Mouse (Mus musculus): Measurements from ENCODE around the gene Nat8f1.
"Not testable (repeated sequence)": the region's sequence is repeated elsewhere in the genome, so short reads cannot be mapped to it uniquely, and the experiment has no call there.

Gene Nat8f1

DNA sequence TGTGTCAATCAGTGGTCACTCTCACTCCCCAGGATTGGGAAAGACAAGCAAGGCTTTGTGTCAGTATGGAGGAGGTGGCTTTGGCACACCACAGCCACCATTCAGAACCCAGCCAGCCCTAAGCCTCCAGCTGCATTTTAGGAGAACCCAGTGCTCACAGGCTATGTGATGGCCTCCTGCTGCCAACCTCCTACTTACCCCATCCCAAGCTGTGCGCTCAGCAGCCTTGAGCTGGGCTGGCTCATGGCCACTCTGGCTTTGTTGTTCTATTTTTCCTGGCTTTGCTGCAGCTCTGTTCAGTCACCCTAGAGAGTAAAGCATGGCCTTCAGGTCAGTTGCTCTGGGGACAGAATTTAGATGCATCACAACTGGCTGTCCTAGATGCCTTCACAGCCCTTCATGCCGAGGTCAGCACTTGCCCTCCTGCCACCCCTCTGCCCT is 8.6 kb downstream of the Nat8f1 start:
- peak in 1 of 2 experiments; percentile 41 for DNase-seq

DNA sequence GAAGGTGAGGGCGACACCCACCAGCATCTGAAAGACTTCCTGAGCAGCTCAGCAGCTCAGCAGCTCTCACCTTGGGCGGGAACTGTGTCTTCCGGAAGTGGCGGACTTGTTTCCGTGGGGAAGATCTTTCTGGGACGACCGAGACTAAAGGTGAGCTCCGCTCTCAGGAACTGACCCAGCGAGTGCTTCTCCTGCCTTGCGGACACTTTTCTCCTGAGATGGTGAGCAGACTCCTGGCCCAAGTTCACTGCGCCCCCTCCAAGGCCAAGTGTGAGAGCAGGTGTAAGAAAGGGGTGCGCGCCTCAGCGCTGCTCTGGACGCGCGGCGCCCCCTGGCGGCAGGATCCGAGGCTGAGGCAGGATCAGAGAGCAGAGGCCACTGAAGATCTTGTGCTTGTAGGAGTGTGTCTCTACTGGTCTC is 10.8 kb downstream of the Nat8f1 start, which contains the start of gene Nat8f4:
Gene Nat8f4 (minus strand): TSS at position 243 of the 420 bp plus-strand sequence.
- peak; percentile 80 to 89 for DNase-seq

DNA sequence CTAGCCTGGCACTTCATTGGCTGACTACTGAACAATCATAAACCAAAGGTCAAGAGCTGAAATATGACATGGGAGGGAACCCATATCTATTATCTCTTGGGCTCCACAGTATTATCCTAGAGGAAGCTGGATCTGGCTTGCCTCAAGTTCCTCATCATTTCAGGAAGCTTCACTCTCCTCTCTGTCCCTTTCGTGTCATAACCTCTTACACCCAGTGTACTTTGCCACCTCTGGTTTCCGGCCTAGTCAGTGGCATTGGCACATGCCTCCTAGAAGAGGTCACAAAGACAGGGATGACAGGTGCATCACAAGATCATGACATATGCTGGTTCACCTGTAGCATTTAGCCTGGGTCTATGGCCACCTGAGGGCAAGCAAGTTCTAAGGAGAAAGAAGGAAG is 13.2 kb downstream of the Nat8f1 start:
- DNase-seq, result no peak

DNA sequence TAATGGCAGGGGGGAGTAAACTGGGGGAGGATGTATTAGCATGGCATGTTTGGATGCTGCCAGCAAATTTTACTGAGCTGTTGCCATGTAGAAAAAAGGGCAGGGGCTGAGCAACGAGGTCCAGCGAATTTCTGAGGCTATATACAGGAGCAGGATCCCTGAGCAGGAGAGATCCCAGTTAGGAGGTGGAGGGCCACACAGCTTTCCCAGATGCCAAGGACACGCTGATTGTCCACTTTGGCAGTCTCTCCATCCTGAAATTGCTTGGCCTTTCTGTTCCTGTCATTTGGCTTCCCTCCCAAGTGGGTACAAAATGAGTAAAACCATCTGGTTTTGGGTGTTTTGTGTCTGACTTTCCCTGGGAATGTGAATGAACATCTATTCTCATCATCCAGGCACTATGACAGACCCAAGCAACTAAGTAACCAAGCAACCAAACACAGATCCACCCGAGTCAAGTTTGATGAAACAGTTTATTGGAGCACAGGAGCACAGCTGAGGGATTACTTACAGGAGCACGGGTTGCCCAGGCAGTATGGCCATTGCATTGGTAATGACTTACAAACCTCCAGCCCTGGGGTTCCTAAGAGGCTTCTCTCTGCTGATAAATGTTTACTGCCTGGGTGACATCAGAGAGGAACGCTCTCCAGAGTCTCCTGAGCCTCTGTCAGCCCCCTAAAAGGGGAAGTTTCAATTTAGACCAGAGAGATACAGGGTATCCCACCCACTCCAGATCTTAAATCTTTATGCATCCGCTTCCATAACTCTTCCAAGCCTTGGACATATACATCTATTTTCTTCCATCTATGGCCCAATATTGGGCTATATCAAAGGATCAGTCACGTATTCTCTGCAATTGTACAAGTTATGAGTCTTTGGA is 16.7 kb downstream of the Nat8f1 start:
- DNase-seq, result not testable (repeated sequence)

DNA sequence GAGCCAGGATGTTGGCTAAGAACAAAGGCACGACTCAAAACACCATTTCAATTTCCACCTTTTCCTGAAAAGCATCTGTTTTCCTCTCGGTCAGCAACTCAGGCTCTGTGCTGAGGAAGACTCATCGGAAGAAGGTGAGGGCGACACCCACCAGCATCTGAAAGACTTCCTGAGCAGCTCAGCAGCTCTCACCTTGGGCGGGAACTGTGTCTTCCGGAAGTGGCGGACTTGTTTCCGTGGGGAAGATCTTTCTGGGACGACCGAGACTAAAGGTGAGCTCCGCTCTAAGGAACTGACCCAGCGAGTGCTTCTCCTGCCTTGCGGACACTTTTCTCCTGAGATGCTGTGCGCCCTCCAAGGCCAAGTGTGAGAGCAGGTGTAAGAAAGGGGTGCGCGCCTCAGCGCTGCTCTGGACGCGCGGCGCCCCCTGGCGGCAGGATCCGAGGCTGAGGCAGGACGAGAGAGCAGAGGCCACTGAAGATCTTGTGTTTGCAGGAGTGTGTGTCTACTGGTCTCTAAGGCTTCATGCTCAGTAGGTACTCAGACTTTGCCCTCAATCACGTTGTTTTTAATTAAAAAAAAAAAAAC is 20.3 kb downstream of the Nat8f1 start:
- DNase-seq, result peak; percentile 20 to 53

DNA sequence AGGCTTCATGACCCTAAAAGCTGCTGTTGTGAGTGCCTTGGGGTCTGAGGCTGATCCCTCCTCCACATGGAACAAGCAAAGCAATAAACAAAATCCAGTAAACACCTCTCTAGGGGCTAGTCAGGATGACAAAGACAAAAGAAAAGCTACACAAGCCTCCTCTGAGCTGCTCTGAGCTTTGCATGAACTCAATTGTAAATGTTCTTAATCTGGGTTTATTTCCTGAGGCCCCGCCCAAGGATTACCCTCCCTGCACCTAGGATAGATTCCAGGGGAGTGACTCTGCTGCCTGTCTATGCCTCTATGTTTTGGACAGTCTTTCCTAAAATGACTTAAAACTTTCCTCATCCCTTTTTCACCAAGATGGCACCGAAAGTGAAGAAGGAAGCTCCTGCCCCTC is 26.5 kb downstream of the Nat8f1 start:
- no peak for DNase-seq

DNA sequence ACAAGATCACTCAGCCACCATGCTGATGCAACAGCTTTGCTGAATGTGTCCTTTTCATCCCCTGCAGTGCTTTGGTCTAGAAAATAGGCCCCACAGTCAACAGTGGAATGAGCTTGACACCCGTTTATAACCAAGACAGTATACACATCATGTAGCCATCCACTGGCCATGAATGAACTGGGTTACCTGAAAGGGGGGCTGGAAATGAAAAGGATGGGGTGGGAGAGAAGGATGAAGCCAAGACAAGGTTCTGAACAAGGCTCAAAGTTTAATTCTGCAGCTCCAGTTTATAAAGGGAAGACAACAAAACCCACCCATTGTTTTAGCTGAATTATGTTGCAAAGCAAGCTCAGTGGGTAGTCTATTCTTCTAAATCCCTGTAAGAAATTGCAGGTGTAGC is 31.2 kb downstream of the Nat8f1 start:
- DNase-seq, result no peak

DNA sequence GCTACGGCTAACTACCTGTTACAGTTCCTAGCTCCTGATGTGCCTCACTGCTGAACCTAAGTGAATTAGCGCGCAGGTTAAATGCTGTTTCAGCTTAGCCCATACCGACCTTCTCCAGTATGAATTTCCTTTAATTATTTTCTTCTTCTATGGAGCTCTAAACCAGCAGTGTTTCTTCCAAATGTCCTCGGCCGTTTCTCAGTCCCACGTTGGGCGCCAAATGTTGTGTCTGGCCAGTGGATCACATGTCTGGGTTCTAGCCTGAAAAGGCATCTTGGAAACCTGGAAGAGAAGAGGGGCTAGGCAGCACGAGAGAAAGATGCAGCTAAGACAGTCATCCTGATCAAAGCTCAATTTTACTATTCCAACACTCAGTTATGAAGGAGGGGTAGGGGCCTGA is 32.2 kb downstream of the Nat8f1 start:
- DNase-seq, result not testable (repeated sequence)

DNA sequence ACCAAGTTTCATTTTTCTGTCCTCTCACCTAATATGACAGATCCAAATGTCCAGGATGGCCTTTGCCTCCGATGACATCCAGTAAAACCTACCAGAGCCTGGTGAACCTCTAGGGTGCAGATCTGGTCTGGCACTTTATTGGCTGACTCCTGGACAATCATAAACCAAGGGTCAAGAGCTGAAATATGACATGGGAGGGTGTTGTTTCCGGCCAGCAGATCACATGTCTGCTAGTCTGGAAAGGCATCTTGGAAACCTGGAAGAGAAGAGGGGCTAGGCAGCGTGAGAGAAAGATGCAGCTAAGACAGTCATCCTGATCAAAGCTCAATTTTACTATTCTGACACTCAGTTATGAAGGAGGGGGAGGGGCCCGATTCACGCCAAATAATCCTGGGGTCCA is 46.5 kb downstream of the Nat8f1 start, which contains the start of gene Nat8f2:
Gene Nat8f2 (minus strand): TSS at position 153 of the 400 bp plus-strand sequence.
- DNase-seq, result peak; percentile 75 to 84

DNA sequence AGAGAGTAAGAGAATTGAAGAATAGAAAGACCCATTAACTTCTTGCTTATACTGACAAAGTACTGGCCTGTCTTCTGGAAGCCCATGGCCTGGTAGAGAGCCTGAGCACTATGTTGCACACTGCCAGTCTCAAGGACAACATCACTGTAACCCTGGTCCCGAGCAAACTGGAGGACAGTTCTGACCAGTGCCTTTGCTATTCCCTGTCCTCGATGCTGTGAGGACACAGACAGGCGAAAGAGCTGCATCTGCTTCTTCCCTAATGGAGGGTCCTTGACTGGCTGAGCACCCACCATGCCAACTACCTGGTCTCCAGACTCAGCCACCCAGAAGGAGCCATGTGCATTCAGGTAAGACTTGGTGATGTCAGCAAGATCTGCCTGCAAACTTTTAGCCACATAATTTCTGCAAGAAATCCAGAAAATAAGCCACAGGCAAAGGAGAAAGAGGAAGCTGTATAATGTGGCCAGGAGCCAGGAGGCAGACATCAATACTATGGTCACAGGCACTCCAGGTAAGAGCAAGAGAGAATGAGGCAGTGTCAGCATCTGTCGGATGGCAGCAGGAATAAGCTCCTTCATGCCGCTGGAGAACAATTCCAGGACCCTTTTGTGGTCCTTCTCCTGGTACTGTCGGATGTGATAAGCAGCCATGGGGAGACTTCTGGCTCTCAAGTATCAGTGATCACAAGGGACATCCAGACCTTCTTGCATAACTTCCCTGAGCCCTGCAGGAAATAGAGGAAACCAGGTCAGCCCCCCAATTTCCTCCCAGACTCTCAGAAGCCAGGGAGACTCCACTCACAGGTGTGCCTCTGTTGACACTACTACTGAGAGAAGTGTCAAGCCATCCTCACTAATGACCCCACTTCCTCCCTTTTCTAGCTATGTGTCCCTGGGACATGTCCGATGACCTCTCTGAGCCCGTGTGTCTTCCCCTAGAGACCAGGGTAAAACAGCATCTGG is 47.5 kb downstream of the Nat8f1 start:
- DNase-seq, result peak; percentile 30 to 32

DNA sequence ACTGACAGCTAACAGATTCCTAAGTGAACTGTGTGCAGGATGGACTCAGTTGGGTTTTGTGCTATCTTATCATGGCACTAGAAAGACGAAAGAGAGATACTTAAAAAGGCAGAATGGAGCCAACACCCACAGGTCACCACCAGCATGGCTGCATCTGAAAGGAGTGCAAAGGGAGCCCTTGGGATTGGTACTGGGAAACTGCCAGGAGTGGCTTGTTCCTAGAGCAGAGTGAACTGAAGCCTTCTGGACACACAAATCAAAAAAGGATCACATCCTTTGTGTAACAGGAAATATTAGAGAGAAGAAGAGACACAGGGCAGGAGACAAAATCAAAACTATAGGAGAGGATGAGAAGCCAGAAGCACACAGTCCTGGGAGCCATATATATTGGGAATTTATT is 48.5 kb downstream of the Nat8f1 start:
- DNase-seq, result not testable (repeated sequence)

DNA sequence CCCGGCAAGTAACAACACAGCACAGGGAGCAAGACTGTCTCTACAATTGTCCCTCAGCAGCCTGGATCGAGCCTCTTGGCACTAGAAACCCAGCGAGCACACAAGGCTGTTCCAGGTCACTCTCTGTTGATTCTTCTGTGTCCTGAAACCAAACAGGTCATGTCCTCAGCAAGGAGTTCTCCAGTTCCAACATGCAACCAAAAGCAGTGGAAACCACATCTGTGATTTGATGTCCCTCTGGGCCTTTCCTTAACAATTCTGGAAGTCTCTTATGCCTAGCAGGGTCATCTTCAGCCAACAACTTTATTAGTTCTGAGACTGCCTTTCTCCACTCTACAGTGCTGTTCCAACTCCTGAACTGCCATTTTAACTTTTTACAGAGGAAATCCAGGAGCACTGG is 49.3 kb downstream of the Nat8f1 start:
- not testable (repeated sequence) for DNase-seq

DNA sequence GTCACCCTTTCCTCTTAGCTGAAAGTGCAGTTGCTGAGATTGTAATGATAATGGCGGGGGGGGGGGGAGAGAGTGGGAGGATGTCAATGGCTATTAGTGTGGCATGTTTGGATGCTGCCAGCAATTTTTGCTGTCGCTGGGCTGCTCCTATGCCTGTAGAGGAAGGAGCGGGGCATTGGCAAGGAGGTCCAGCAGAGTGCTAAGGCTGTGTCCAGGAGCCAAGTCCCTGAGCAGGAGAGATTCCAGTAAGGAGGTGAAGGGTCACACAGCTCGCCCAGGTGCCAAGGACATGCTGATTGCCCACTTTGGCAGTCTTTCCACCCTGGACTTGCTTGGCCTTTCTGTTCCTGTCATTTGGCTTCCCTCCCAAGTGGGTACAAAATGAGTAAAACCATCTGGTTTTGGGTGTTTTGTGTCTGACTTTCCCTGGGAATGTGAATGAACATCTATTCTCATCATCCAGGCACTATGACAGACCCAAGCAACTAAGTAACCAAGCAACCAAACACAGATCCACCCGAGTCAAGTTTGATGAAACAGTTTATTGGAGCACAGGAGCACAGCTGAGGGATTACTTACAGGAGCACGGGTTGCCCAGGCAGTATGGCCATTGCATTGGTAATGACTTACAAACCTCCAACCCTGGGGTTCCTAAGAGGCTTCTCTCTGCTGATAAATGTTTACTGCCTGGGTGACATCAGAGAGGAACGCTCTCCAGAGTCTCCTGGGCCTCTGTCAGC is 50.4 kb downstream of the Nat8f1 start:
- peak; percentile 62 to 77 for DNase-seq

DNA sequence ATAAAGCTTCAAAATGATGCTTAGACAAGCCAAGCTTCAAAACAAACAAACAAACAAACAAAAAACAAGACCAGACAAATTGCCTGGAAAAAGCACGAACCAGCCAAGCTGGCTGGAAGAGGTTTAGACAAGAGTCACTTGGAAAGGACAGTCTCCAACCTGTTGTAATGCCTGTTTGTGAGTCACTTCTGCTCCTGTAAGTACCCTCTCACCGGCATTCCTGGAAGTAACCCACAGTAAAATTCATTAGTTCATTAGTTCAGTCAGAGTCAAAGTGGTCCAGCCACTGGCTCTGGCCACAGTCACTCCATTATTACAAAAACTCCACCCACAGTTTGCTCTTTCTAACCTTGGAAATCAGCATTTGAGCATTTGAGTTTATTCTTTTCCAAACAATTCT is 51.6 kb downstream of the Nat8f1 start:
- DNase-seq, result no peak

DNA sequence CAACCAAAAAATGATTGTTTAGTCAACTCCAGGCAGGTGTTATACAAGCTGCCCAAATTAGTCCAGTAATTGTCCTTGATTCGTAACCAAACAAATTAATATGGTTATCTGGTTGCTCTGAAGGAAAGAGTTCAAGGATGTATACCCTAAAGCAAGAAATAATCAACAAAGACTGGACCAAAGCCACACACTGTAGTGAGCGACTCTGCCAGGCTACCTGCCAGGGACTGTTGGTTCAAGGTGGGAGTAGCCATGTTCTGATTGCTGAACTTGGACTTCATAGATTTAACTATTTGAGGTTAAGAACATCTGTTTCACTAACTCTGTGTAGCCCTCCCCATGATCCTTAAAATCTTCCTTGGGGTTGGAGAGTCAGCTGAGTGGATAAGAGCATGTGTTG is 52.4 kb downstream of the Nat8f1 start:
- no peak for DNase-seq

DNA sequence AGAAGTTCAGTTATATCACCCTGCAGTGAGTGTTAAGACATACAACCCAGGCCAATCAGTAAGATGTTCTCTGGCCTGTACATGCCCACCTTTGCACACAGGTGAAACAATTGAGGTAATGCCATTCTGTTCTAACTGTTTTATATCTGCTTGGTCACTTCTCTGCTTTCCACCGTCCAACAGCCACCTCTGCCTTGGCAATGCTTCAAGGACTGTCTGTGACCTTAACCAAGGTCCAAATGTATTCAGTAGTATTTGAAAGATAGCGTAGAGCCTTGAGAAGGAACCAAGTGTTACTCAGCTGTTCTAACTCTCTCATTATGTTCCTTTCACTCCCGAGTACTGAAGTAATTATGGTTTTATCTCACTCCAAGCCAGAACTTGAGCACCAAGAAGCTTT is 52.9 kb downstream of the Nat8f1 start:
- peak; percentile 41 to 59 for DNase-seq

DNA sequence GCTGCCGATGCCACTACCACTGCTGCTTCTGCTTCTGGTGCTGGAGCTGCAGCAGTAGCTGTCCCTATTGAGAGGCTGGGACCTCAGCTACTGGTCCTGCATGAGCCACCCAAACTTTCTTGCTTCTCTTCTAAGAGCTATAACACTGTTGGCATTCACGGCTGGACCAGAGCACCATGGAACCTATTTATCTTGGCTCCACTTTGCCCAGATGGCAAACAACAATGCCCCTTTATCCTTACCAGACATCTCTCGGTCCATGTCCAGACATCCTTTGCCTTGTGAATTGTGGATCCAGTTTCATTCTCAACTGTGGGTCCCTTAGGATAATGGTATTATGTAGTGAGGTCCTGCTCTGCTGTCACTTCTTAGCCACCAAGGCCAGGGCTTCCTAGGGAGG is 54.2 kb downstream of the Nat8f1 start:
- peak in 1 of 2 experiments; percentile 25 for DNase-seq

Measured in kidney, adult 8-10 months (tissue).